Mouse (Mus musculus) skeletal muscle tissue, adult 2 months (tissue): Measurements from ENCODE around the gene Ckap2l.

ENCODE experiments used
- DNase-seq: peaks from one replicate; pipeline ENCODE4 v3.0.0-alpha.2; 2012; ENCODE audit warnings: low read depth, low spot score

The Ckap2l gene

GRCm38 (mm10) chr2:129234731-129235130, 62.3 kb downstream of the Ckap2l start:
- DNase-seq: no peak

GRCm38 (mm10) chr2:129233803-129234477, 63.1 kb downstream of the Ckap2l start:
- DNase-seq: no peak

- no peak for DNase-seq
These were observed 63.8 kb downstream of the Ckap2l start for GRCm38 (mm10) chr2:129233218-129233617.

- DNase-seq: no peak
These were observed 64.5 kb downstream of the Ckap2l start for GRCm38 (mm10) chr2:129232484-129232883.

GRCm38 (mm10) chr2:129232023-129232422, 65.0 kb downstream of the Ckap2l start:
- no peak for DNase-seq

GRCm38 (mm10) chr2:129229316-129229715, 67.7 kb downstream of the Ckap2l start:
- DNase-seq: no peak

GRCm38 (mm10) chr2:129228571-129228970, 68.4 kb downstream of the Ckap2l start:
- no peak for DNase-seq

- DNase-seq: no peak
These were observed 69.3 kb downstream of the Ckap2l start for GRCm38 (mm10) chr2:129227709-129228108.

GRCm38 (mm10) chr2:129227011-129227529, 69.9 kb downstream of the Ckap2l start:
- no peak for DNase-seq

GRCm38 (mm10) chr2:129226296-129226851, 70.6 kb downstream of the Ckap2l start:
- DNase-seq: peak; percentile 18

GRCm38 (mm10) chr2:129225251-129225819, 71.7 kb downstream of the Ckap2l start:
- no peak for DNase-seq

- no peak for DNase-seq
These were observed 72.8 kb downstream of the Ckap2l start for GRCm38 (mm10) chr2:129224178-129224577.

GRCm38 (mm10) chr2:129221097-129221632, 75.8 kb downstream of the Ckap2l start:
- DNase-seq: no peak

GRCm38 (mm10) chr2:129218537-129219105, 78.4 kb downstream of the Ckap2l start:
- no peak for DNase-seq
